Mouse (Mus musculus) spleen, adult 18-20 months (tissue): Measurements from ENCODE around the gene 1700028K03Rik.

Experiments
- DNase-seq, 2 experiments: peaks; one replicate each; pipeline ENCODE4 v3.0.0; 2022; ENCODE audit warnings: mixed read lengths in 2 of 2

The 1700028K03Rik gene

DNA sequence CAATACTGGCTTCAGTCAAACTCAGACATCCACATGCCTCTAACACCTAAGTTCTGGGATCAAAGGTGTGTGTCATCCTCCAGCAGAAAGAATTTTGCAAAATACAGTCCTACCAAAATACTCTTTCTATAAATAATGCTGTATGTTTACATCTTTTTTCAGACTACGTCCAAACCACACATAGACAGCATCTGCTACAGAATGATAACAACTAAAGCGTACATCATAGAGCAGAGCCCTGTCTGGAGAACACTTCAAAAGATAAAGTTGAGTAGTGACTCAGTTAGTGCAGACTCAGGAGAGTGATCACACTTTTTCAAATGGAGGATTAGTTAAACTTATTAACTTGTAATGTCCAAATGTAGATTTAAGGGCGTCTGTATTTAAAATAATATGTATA is 13.4 kb downstream of the 1700028K03Rik start:
- DNase-seq, result no peak

DNA sequence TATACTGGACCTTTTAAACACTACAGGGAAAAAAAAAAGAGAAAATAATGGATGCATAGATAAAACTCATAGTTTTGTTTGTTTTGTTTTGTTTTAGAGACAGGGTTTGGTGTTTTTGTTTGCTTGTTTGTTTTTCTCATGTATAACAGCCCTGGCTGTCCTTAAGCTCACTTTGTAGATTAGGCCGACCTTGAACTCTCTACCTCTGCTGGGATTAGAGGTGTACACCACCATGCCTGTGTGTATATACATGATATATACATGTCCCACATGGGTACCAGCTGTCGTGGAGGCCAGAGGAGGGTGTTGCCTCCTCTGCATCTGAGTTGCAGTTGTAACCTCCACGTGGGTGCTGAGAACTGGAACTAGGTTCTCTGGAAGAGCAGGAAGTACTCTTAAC is 13.9 kb downstream of the 1700028K03Rik start:
- DNase-seq, result no peak

DNA sequence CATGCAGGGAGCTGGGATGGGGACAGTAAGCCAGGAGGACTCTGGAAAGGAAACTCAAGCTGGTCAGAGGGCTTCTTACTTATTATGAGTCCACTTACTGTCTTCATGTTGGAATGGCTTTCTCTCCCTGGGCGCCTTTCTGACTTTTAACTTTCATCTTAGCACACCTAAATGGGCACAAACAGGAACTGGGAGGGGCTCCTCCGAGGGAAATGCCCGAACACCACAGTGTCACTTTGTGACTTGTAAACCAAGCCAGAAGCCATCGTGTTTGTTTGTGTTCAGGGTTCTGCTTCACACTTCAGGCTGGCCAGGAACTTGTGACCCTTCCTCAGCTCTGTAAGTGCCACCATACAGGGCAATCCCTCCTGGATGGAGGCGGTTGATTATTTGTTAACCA is 19.8 kb downstream of the 1700028K03Rik start:
- no peak for DNase-seq

DNA sequence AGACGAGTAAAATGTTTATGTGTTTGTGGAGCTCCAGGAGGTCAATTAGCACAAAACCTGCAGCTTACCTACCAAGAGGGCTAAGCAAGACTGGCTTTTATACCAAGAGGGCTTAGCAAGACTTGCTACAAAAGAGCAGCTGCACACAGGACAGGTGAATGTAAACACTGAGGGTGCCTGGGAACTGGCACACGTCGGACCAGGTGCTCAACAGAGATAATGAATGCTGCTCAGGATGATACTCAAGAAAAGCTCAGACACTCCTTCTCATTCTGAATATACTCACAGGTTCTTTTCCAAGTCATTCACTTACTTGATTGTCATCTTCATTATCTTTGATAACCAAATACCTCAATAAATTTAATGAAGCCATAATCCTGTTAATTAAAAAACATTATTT is 22.5 kb downstream of the 1700028K03Rik start:
- DNase-seq, result no peak

DNA sequence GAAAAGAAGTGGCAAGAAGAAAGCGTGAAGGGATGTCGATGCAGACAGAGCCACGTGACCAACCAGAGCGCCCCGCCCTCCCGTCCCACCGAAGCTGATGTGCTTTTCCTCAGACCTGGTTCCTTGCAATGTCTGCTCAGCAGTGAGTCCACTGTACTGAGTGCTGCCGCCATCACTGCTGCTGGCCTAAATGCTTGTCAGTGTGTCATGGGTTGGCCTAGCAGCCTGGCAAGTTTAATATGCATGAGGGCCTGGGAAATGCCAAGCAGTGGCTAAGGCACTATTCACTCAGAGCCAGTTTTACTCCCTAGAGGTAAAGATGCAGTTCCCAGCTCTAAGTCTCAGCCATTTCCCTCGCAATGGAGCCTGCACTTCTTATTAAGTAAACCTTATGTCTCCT is 34.6 kb downstream of the 1700028K03Rik start:
- no peak for DNase-seq

DNA sequence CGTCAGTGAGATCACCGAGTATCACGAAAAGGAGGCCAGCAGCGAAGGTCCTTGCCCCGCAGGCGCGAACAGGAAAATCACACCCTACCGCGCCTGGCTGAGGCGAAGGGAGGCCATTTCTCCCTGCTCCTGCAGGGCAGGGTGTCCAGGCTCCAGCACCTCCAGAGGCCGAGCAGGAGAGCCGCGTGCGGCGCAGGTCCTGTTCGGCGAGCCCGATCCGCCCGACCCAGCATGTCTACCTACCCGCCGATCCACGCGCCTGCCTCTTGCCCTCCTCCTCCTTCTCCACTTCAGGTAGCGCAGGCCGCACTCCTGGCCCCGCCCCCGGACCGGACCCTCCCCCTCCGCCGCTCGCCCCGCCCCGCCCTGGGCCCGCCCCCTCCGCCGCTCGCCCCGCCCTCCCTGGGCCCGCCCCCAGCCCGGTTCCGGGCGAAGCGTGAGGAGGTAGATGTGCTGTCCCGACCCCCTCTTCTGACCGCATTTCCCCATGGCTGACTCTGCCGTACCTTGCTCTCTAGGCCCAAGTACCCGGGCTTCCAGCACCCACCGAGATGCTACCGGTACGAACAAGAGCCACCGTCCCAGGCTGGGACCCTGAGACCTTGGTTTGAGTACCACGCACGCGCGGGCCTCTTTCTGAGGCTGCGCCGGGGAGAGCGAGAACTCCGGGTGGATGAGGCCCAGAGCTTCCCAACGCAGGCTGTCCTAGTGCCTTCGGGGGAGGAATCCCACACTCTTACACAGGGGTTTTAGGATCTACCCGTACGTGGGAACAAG is 63.0 kb downstream of the 1700028K03Rik start, which contains the start of the genes Rpap2 and Glmn:
TSS of gene Rpap2 (plus strand) at position 73 of the 777 bp plus-strand sequence.
TSS of gene Glmn (minus strand) at position 588 of the 777 bp plus-strand sequence.
- DNase-seq, result peak; percentile 82 to 85

DNA sequence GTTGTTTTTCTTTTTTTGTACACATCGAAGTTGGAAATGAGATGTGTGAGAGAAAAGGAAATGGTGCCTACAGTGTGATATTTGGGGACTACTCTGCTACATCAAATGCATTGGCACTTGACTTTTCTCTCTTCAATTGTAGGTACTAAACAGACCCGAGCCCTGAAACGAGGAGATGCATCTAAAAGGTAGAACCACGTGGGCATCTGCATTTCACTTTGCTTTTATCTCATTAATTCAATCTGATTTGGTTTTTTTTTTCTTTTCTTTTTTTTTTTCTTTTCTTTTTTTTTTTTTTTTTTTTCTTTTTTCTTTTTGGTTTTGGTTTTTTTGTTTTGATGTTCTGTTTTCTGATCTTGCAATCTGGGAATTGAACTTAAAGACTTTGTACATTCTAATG is 63.9 kb downstream of the 1700028K03Rik start:
- no peak for DNase-seq
